Mouse (Mus musculus): ENCODE data around the gene Gm49388. TPM values are rescaled to one million over a fixed set of nuclear protein-coding genes. Genes with fewer than 3 reads are reported as not detected.
"Not testable (repeated sequence)": the region's sequence is repeated elsewhere in the genome, so short reads cannot be mapped to it uniquely, and the experiment has no call there.

Gm49388 gene
- polyA plus RNA-seq, 1 experiment from 2014 or later, result not detected

GRCm38 (mm10) chr7:127773664-127774384 lies 11.6 kb upstream of the Gm49388 start:
- Histone ChIP-seq H3K9me3 (ENCODE audit: control insufficient read depth, low read length) (no peaks in the 10 kb centered on the region), H3K27ac (replicated peaks) (0 out of 2 replicates have a peak overlapping the region, but pooled peaks have one; percentile 18), H3K9ac (ENCODE audit: low read length) (no peak overlapping the region), H3K36me3 (ENCODE audit: control insufficient read depth, insufficient read depth, low read length) (no peaks in the 10 kb centered on the region; the same call in 1 of the 2 replicates), H3K4me1 (replicated peaks; ENCODE audit: control insufficient read depth, insufficient read depth) (peaks cover 7% of the 10 kb centered on the region), H3K4me3 (ENCODE audit: low read depth, low read length) (no peak overlapping the region), H3K4me2 (replicated peaks; ENCODE audit: low read depth) (no peak overlapping the region), H3K27me3 (ENCODE audit: control insufficient read depth, insufficient read depth, low read length) (no peaks in the 10 kb centered on the region)
- 39% methylated on average over 9 of the region's 9 CpGs for WGBS
- DNase-seq (ENCODE audit: low spot score) (peak; percentile 83), ATAC-seq (ENCODE audit: low FRiP score, low TSS enrichment) (no peak)
- TF ChIP-seq CTCF (IDR thresholded peaks at IDR 0.05; ENCODE audit: low read depth) (peak; percentile 88), EP300 (optimal IDR thresholded peaks at IDR 0.05) (no peak)

GRCm38 (mm10) chr7:127775837-127776236 lies 9.6 kb upstream of the Gm49388 start:
- H3K27ac ChIP-seq (replicated peaks), result peak overlapping the region; percentile 98; the same call in 1 of the 2 replicates
- H3K4me2 ChIP-seq (replicated peaks; ENCODE audit: low read depth), result peak overlapping the region; percentile 62
- DNase-seq (ENCODE audit: low spot score); H3K36me3 ChIP-seq (ENCODE audit: control insufficient read depth, insufficient read depth, low read length); ATAC-seq (ENCODE audit: low FRiP score, low TSS enrichment); H3K9me3 ChIP-seq (ENCODE audit: control insufficient read depth, low read length); H3K27me3 ChIP-seq (ENCODE audit: control insufficient read depth, insufficient read depth, low read length); H3K4me1 ChIP-seq (replicated peaks; ENCODE audit: control insufficient read depth, insufficient read depth): not testable (repeated sequence)
- peak overlapping the region; percentile 90 for H3K4me3 ChIP-seq (ENCODE audit: low read depth, low read length)
- WGBS, result 71% methylated on average over 7 of the region's 7 CpGs
- peak overlapping the region; percentile 93 for H3K9ac ChIP-seq (ENCODE audit: low read length)

DNA sequence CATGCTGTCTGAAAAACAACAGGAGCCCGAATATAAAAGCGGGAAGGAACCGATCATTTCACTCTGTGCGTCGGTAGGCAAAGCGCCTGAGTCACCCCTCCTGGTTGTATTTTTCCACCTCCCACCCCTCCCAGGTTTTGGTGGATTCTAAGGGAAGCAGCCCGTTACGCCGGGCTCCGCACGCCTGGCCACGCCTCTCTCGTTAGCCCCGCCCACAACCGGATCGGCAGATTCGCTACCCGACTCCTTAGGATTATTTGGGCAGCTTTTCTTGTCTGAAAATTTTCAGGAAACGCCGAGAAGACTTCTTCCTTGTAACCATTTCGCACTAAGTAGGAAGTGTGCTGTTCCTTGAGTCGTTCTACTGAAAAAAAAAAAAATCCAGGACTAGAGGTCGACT lies 9.0 kb upstream of the Gm49388 start, which contains the start of gene Setd1a:
Setd1a (plus strand) TSS at position 245 of the 400 bp plus-strand sequence.
- DNase-seq (ENCODE audit: low spot score) (peak; percentile 86), ATAC-seq (ENCODE audit: low FRiP score, low TSS enrichment) (peak; percentile 55)
- peaks cover 3% of the 10 kb centered on the region; the same call in 1 of the 2 replicates for H3K4me1 ChIP-seq (replicated peaks; ENCODE audit: control insufficient read depth, insufficient read depth)
- no peaks in the 10 kb centered on the region for H3K27me3 ChIP-seq (ENCODE audit: control insufficient read depth, insufficient read depth, low read length)
- under 1% methylated on average over 23 of the region's 23 CpGs for WGBS
- TF ChIP-seq CTCF (IDR thresholded peaks at IDR 0.05; ENCODE audit: low read depth), result no peak
- no peak for TF ChIP-seq EP300 (optimal IDR thresholded peaks at IDR 0.05)
- peak within 1 kb of the TSS; percentile 64 for H3K4me2 ChIP-seq (replicated peaks; ENCODE audit: low read depth)
- H3K4me3 ChIP-seq (ENCODE audit: low read depth, low read length), result peak within 1 kb of the TSS; percentile 90
- no peaks in the 10 kb centered on the region for H3K9me3 ChIP-seq (ENCODE audit: control insufficient read depth, low read length)
- H3K36me3 ChIP-seq (ENCODE audit: control insufficient read depth, insufficient read depth, low read length), result peaks cover 4% of the 10 kb centered on the region
- H3K27ac ChIP-seq (replicated peaks), result peak within 1 kb of the TSS; percentile 98
- H3K9ac ChIP-seq (ENCODE audit: low read length), result peak within 1 kb of the TSS; percentile 93

GRCm38 (mm10) chr7:127776878-127777473 lies 8.4 kb upstream of the Gm49388 start:
- Histone ChIP-seq H3K27ac (replicated peaks) (peak overlapping the region; percentile 98), H3K4me3 (ENCODE audit: low read depth, low read length) (peak overlapping the region; percentile 90), H3K27me3 (ENCODE audit: control insufficient read depth, insufficient read depth, low read length) (no peaks in the 10 kb centered on the region), H3K4me2 (replicated peaks; ENCODE audit: low read depth) (peak overlapping the region; percentile 62), H3K9me3 (ENCODE audit: control insufficient read depth, low read length) (no peaks in the 10 kb centered on the region), H3K36me3 (ENCODE audit: control insufficient read depth, insufficient read depth, low read length) (peaks cover 4% of the 10 kb centered on the region), H3K9ac (ENCODE audit: low read length) (peak overlapping the region; percentile 93), H3K4me1 (replicated peaks; ENCODE audit: control insufficient read depth, insufficient read depth) (peaks cover 3% of the 10 kb centered on the region; the same call in 1 of the 2 replicates)
- ATAC-seq (ENCODE audit: low FRiP score, low TSS enrichment) (peak; percentile 90), DNase-seq (ENCODE audit: low spot score) (peak; percentile 96)
- 0% methylated on average over 54 of the region's 70 CpGs for WGBS
- TF ChIP-seq CTCF (IDR thresholded peaks at IDR 0.05; ENCODE audit: low read depth), result no peak
- TF ChIP-seq EP300 (optimal IDR thresholded peaks at IDR 0.05), result no peak

GRCm38 (mm10) chr7:127777474-127778266 lies 7.7 kb upstream of the Gm49388 start:
- H3K4me2 ChIP-seq (replicated peaks; ENCODE audit: low read depth), result peak overlapping the region; percentile 64
- H3K27me3 ChIP-seq (ENCODE audit: control insufficient read depth, insufficient read depth, low read length), result no peaks in the 10 kb centered on the region
- peak overlapping the region; percentile 93 for H3K9ac ChIP-seq (ENCODE audit: low read length)
- peaks cover 4% of the 10 kb centered on the region for H3K36me3 ChIP-seq (ENCODE audit: control insufficient read depth, insufficient read depth, low read length)
- TF ChIP-seq CTCF (IDR thresholded peaks at IDR 0.05; ENCODE audit: low read depth) (0 out of 2 replicates have a peak, but pooled peaks have one; percentile 2), EP300 (optimal IDR thresholded peaks at IDR 0.05) (no peak)
- DNase-seq (ENCODE audit: low spot score) (peak; percentile 74), ATAC-seq (ENCODE audit: low FRiP score, low TSS enrichment) (peak; percentile 44)
- H3K4me1 ChIP-seq (replicated peaks; ENCODE audit: control insufficient read depth, insufficient read depth), result peaks cover 3% of the 10 kb centered on the region; the same call in 1 of the 2 replicates
- peak overlapping the region; percentile 90 for H3K4me3 ChIP-seq (ENCODE audit: low read depth, low read length)
- H3K27ac ChIP-seq (replicated peaks), result peak overlapping the region; percentile 98
- 1% methylated on average over 42 of the region's 66 CpGs for WGBS
- no peaks in the 10 kb centered on the region for H3K9me3 ChIP-seq (ENCODE audit: control insufficient read depth, low read length)
